Mouse (Mus musculus): ENCODE results near the gene Sox6.

DNA sequence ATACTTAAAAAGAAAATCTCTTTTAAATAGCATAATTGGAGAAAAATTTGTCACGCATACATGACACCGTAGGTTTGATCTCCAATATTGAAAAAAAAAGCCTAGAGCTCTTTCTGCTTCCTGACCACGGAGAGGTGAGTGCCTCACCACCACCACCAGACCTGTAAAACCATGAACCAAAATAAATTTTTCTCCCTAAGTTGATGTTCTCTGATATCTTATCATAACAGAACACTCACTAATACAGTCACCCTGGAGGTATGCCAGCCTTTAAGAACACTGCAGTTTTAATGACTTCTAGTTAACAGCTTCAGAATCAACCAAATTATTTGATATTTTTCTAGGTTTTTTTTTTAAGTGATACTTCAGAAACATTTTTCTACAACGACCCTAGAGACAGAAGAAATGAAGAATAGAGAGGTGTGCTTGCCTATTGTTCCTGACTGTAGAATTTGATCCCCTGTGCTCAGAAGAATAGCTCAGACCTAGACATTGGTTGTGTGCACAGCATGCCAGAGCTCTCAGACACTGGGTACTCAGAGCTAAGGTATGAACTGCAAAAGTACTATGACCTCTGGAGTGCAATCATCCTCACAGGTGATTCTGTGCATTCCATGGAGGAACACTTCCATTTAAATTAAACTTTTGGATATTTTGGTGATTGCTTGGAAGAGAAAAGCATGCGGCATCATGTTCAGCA is 58.6 kb downstream of the Sox6 start:
- TF ChIP-seq EP300 (IDR thresholded peaks at IDR 0.05; ENCODE audit: insufficient read depth, low read depth, low read length) (no peak), CTCF (IDR thresholded peaks at IDR 0.05) (no peak)
